Mouse (Mus musculus): ENCODE data around the gene Dmrt3. TPM values are rescaled to one million over a fixed set of nuclear protein-coding genes. Genes with fewer than 3 reads are reported as not detected.

The Dmrt3 gene
- polyA plus RNA-seq, 1 experiment from 2014 or later: 1.6 TPM

DNA sequence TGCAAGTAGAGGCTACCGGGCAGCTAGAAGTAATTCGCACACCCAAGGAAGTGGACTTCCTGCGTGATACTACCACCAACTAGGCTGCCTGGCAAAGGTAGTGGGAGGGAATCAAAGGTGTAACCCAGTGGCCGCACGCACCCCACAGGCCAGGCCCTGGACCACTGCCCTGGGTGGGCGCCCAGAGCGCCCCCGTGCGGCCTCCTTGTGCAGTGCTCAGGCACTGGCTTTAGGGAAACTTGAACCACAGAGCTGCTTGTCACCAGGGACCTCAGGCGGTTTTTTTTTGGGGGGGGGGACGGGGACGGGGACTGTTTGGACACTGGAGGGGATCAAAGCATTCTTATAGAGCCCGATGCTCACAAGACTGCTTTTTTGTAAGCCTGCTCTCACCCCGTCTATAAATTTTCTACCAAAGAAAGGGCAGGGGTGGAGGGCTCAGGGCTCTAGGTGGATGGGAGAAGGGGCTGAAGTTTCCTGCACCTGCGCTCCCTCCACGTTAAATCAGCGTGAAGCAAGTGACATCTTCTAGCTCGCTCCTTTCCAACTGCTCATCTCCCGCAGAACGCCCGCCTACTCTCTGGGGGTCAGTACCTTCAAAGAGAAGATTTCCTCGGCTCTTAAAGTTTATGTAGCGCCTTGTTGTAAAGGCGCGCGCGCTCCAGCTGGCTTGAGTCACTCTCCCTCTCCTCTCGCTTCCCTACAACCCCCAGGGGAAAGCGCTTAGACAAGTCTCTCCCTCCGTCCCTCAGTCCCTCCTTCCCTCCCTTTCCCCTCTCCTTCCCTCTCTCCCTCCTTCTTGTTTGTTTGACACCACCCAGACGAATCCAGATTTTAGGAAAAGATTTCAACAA, 55.6 kb downstream of the Dmrt3 start:
- no peak for DNase-seq (ENCODE audit: low spot score)
- no peak overlapping the region for H3K4me3 ChIP-seq (ENCODE audit: low read depth, low read length)
- H3K27ac ChIP-seq (replicated peaks; ENCODE audit: low read depth, low read length): no peak overlapping the region
- H3K9me3 ChIP-seq (replicated peaks; ENCODE audit: control insufficient read depth, low read length): no peaks in the 10 kb centered on the region
- no peaks in the 10 kb centered on the region for H3K36me3 ChIP-seq (replicated peaks; ENCODE audit: control insufficient read depth, insufficient read depth, low read depth, low read length)
- 2% methylated on average over 31 of the region's 31 CpGs for WGBS
- ATAC-seq (replicated peaks; ENCODE audit: insufficient number of reproducible peaks, low FRiP score, low TSS enrichment, low read depth): no peak
- H3K9ac ChIP-seq (replicated peaks; ENCODE audit: low read length): no peak overlapping the region
- no peak overlapping the region; the same call in 1 of the 2 replicates for H3K4me2 ChIP-seq (ENCODE audit: low read depth, low read length)
- peaks cover 59% of the 10 kb centered on the region for H3K27me3 ChIP-seq (ENCODE audit: control insufficient read depth, insufficient read depth, low read length)
- no peaks in the 10 kb centered on the region for H3K4me1 ChIP-seq (ENCODE audit: control insufficient read depth, insufficient read depth, low read length)

DNA sequence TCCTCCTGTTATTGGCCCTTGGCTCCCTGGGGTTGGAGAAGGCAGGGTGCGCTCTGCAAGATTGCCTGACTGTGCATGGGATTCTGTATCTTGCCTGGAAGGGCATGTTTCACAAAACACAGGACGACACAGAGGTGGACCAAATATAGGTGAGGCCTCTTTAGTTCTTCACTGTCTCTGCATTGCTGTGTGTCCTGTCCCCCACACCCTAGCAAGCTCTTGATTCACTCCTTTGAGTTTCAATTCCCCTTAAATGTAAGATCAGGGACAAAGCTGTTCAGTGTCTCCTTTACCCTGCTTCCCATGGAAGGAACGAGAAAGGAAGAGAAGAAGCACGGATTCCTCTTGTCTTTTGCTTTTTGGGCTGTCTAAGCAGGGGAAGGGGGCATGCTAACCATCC, 57.7 kb downstream of the Dmrt3 start:
- Histone ChIP-seq H3K27me3 (ENCODE audit: control insufficient read depth, insufficient read depth, low read length) (peaks cover 73% of the 10 kb centered on the region), H3K36me3 (replicated peaks; ENCODE audit: control insufficient read depth, insufficient read depth, low read depth, low read length) (no peaks in the 10 kb centered on the region), H3K9ac (replicated peaks; ENCODE audit: low read length) (no peak overlapping the region), H3K4me3 (ENCODE audit: low read depth, low read length) (no peak overlapping the region), H3K4me1 (ENCODE audit: control insufficient read depth, insufficient read depth, low read length) (peaks cover 6% of the 10 kb centered on the region), H3K9me3 (replicated peaks; ENCODE audit: control insufficient read depth, low read length) (no peaks in the 10 kb centered on the region), H3K4me2 (ENCODE audit: low read depth, low read length) (no peak overlapping the region), H3K27ac (replicated peaks; ENCODE audit: low read depth, low read length) (no peak overlapping the region)
- ATAC-seq (replicated peaks; ENCODE audit: insufficient number of reproducible peaks, low FRiP score, low TSS enrichment, low read depth): no peak
- 14% methylated on average over 4 of the region's 4 CpGs for WGBS
- no peak for DNase-seq (ENCODE audit: low spot score)

DNA sequence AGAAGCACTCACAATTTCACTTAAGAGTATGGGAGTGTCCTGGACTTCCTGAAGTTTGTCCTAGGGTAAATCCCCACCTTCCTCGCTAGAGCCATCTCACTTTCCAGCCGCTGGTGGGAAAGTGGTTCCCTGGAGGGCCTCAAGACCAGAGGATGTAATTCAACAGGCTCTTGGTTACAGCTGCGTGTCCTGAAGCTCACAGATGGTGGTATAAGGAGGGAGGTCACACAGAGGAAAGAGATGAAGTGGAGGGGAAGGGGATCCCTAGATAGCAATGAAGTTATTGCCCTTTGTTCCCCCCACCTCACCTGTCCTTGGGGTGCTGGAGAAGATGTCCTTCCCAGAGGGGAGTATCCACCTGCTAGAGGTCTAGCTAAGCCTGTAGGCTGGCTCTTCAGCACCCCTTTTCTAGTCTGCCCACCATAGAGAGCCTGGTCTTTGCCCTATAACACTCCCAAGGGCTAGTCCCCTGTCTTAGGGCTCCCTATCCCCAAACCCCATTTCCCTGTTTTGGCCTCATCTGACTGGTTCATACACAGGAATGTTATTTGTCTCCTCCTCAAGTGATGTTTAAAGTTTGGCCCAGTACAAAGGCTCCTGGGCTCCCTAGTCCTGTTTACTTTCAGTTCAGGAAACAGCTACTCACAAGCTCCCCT, 59.6 kb downstream of the Dmrt3 start:
- peaks cover 87% of the 10 kb centered on the region for H3K27me3 ChIP-seq (ENCODE audit: control insufficient read depth, insufficient read depth, low read length)
- no peak overlapping the region for H3K4me3 ChIP-seq (ENCODE audit: low read depth, low read length)
- ATAC-seq (replicated peaks; ENCODE audit: insufficient number of reproducible peaks, low FRiP score, low TSS enrichment, low read depth): no peak
- no peaks in the 10 kb centered on the region for H3K9me3 ChIP-seq (replicated peaks; ENCODE audit: control insufficient read depth, low read length)
- no peak overlapping the region for H3K9ac ChIP-seq (replicated peaks; ENCODE audit: low read length)
- peaks cover 10% of the 10 kb centered on the region for H3K4me1 ChIP-seq (ENCODE audit: control insufficient read depth, insufficient read depth, low read length)
- H3K27ac ChIP-seq (replicated peaks; ENCODE audit: low read depth, low read length): no peak overlapping the region
- 0% methylated on average over 3 of the region's 3 CpGs for WGBS
- H3K36me3 ChIP-seq (replicated peaks; ENCODE audit: control insufficient read depth, insufficient read depth, low read depth, low read length): no peaks in the 10 kb centered on the region
- H3K4me2 ChIP-seq (ENCODE audit: low read depth, low read length): no peak overlapping the region
- DNase-seq (ENCODE audit: low spot score): no peak

DNA sequence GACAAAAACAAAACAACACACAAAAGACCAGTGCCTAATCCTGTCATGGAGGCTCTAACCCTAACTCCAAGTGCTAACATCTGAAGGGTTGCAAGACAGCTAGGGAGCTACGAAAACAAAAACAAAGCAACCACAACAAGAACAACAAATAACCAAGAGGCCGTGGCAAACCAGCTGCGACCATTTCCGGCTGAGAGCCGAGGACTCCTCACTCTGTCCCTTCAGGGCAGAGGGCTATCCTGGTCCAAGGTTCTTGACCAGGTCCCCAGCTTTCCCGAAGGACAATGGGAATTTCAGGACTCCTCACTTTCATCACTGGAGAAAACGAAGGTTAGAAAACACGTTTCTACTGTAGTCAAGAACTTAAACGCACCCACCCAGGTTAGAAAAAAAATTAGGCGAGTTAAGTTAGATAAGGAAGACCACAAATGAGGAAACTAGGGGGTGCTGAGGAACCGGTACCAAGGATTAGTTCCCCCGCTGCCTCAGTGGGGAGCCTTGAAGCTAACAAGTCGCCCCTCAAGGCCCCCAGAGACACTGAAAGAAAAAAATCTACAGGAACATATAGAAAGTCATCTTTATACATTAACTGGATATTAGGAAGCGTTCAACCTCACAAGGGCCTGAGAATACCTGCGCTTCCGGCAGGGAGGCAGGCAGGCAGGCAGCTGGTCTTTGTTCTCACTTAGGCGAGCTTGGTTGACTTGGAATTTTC, 60.6 kb downstream of the Dmrt3 start:
- no peak for ATAC-seq (replicated peaks; ENCODE audit: insufficient number of reproducible peaks, low FRiP score, low TSS enrichment, low read depth)
- 1% methylated on average over 17 of the region's 17 CpGs for WGBS
- Histone ChIP-seq H3K9ac (replicated peaks; ENCODE audit: low read length) (no peak overlapping the region), H3K27me3 (ENCODE audit: control insufficient read depth, insufficient read depth, low read length) (peaks cover 83% of the 10 kb centered on the region), H3K36me3 (replicated peaks; ENCODE audit: control insufficient read depth, insufficient read depth, low read depth, low read length) (no peaks in the 10 kb centered on the region), H3K4me2 (ENCODE audit: low read depth, low read length) (no peak overlapping the region), H3K27ac (replicated peaks; ENCODE audit: low read depth, low read length) (no peak overlapping the region), H3K9me3 (replicated peaks; ENCODE audit: control insufficient read depth, low read length) (no peaks in the 10 kb centered on the region), H3K4me1 (ENCODE audit: control insufficient read depth, insufficient read depth, low read length) (peaks cover 10% of the 10 kb centered on the region), H3K4me3 (ENCODE audit: low read depth, low read length) (no peak overlapping the region)
- DNase-seq (ENCODE audit: low spot score): no peak

DNA sequence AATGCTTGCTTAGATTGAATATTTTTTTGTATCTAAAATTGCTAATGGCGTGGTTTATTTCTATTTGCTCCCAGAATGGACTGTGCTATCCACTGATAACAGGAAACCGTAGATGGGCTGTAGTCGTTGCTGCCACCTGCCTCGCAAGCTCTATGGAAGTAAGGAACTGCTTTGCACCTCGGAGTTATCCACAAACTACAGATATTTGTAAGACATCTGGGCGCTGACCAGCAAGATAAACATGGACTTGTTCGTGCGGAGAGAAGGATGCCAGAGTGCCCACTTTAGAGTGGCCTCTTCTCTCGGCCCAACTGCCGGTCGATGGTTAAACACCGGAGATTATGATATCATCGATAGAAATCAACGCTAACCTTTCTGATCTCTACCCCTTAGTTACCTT, 61.6 kb downstream of the Dmrt3 start:
- H3K9ac ChIP-seq (replicated peaks; ENCODE audit: low read length): no peak overlapping the region
- H3K36me3 ChIP-seq (replicated peaks; ENCODE audit: control insufficient read depth, insufficient read depth, low read depth, low read length): no peaks in the 10 kb centered on the region
- peak overlapping the region; percentile 34 for H3K4me3 ChIP-seq (ENCODE audit: low read depth, low read length)
- H3K4me2 ChIP-seq (ENCODE audit: low read depth, low read length): peak overlapping the region; percentile 68; the same call in 1 of the 2 replicates
- no peak overlapping the region for H3K27ac ChIP-seq (replicated peaks; ENCODE audit: low read depth, low read length)
- no peaks in the 10 kb centered on the region for H3K9me3 ChIP-seq (replicated peaks; ENCODE audit: control insufficient read depth, low read length)
- DNase-seq (ENCODE audit: low spot score) (no peak), ATAC-seq (replicated peaks; ENCODE audit: insufficient number of reproducible peaks, low FRiP score, low TSS enrichment, low read depth) (0 out of 2 replicates have a peak, but pooled peaks have one; percentile 8)
- peaks cover 80% of the 10 kb centered on the region for H3K27me3 ChIP-seq (ENCODE audit: control insufficient read depth, insufficient read depth, low read length)
- WGBS: 1% methylated on average over 14 of the region's 14 CpGs
- peaks cover 10% of the 10 kb centered on the region for H3K4me1 ChIP-seq (ENCODE audit: control insufficient read depth, insufficient read depth, low read length)

DNA sequence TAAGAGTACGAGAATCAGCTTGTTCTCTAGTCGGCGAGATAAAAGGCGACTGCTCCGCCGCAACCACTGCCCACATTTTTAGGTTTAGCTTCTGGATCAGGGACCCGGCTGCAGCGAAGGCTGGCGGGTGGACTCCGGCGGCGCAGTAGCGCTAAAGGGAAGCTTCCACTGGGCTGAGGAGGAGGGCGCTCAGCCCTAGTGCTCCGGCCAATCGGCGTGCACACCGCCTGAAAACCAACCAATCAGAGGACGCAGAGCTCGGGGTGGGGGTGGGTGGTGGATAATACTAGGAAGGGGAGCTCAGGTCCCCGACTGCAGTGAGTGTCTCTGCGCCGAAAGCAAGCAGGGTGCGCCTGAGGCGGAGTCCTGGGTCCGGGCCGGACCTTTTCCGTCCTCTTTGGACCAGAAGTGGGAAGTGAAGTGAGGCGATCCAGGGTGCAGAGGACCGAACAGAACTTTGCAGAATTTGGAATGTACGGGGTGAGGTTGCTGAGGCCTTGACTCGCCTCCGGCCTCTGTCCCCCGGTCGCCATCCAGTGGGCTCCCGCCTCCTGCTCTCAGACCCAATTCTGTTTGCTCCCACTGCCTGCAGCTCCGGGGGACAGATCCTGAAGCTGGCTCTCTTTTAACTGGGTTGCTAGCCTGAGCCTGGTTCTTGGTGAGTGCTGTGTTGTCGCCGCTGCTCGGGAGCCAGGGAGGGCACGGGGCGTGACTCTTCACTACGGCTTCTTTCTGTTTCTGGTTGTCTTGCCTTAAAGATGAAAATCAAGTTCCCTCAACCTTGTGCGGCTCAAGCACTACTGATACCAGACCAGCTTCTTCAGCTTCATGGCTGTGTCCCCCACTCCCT, 62.2 kb downstream of the Dmrt3 start, which contains the start of gene Dmrt2:
Dmrt2 (plus strand) TSS at position 311 of the 850 bp plus-strand sequence.
- Histone ChIP-seq H3K4me1 (ENCODE audit: control insufficient read depth, insufficient read depth, low read length) (peaks cover 10% of the 10 kb centered on the region), H3K9ac (replicated peaks; ENCODE audit: low read length) (peak within 1 kb of the TSS; percentile 43)

More for the DNA sequence above, 62.2 kb downstream of the Dmrt3 start, which contains the start of gene Dmrt2:
- Histone ChIP-seq H3K27ac (replicated peaks; ENCODE audit: low read depth, low read length) (no peak within 1 kb of the TSS), H3K36me3 (replicated peaks; ENCODE audit: control insufficient read depth, insufficient read depth, low read depth, low read length) (no peaks in the 10 kb centered on the region), H3K9me3 (replicated peaks; ENCODE audit: control insufficient read depth, low read length) (no peaks in the 10 kb centered on the region), H3K4me2 (ENCODE audit: low read depth, low read length) (peak within 1 kb of the TSS; percentile 68), H3K27me3 (ENCODE audit: control insufficient read depth, insufficient read depth, low read length) (peaks cover 76% of the 10 kb centered on the region), H3K4me3 (ENCODE audit: low read depth, low read length) (peak within 1 kb of the TSS; percentile 34)
- under 1% methylated on average over 44 of the region's 44 CpGs for WGBS
- peak; percentile 92 for DNase-seq (ENCODE audit: low spot score)
- peak; percentile 98 for ATAC-seq (replicated peaks; ENCODE audit: insufficient number of reproducible peaks, low FRiP score, low TSS enrichment, low read depth)
